Mouse (Mus musculus): ENCODE results near the gene Wwc1.
"Not testable (repeated sequence)": the region's sequence is repeated elsewhere in the genome, so short reads cannot be mapped to it uniquely, and the experiment has no call there.

The Wwc1 gene

GRCm38 (mm10) chr11:35878559-35878897 is 101.8 kb downstream of the Wwc1 start:
- DNase-seq (ENCODE audit: low read depth, low spot score) = no peak

DNA sequence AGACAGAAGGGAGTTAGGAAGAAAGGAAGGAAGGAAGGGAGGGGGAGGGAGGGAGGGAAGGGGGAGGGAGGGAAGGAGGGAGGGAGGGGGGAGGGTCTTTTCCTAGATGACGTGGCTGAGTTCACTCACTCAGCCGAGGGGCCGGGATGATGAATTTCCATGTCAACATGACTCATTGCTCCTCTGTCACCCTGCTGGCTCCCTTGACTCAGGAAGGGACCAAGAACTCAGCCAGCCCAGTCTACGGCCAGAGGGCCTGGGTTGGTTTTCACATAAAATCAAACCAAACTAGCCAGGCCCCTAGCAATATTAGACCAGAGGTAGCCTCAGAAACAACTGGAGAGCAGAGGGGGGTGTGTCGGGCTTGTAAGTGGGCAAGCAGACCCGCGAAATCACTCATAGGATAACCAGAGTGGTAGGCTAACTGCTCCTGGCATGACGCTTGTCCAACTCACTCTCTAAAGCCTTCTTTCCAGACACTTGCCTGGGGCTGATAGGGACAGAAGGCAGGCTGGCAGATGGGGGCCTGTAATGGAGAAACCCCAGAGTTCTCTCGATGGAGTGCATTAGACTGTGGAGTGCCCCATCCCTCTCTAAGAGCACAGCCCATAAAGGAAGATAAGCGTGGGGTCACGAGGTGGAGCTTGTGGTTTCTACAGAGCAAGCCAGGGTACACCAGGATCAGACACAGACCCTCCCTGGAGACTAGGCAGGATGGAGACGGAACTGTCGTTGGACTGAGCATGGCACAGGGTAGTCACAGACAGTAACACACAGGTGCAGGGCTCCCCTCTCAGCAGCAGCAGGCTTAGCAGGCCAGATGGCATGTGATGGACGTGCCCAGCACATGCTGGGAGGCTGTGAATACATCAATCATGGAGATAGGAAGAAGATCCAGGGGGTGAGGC is 102.4 kb downstream of the Wwc1 start:
- DNase-seq (ENCODE audit: low read depth, low spot score) = no peak

DNA sequence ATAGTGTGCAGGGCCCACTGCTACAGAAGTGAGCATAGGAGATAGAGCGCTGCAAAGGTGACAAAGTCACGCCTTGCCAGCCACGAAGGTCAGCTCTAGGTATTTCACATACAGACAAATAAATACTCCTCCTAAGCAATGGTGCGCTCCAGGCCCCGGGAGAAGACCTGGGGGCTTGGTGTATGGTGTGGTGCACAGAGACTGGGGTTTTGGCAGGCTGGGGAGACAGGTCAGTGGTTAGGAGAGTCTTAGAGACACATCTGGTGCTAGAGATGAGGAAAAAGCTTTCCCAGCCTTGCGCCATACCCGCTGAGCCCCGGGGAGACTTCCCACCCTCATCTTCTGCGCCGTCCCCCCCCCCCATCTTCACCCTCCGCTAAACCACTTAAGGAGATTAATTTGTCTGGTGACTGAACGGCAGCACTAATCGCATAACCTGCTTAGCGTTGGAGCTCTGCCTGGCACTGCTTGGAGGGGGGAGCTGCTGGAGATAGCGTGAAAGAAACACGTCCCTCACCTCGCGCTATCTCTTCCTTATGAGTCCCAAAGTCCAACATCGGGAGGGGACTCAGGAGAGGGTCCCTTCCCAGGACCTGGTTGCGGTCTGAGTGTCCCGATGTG is 106.6 kb downstream of the Wwc1 start:
- DNase-seq (ENCODE audit: low read depth, low spot score) = no peak

DNA sequence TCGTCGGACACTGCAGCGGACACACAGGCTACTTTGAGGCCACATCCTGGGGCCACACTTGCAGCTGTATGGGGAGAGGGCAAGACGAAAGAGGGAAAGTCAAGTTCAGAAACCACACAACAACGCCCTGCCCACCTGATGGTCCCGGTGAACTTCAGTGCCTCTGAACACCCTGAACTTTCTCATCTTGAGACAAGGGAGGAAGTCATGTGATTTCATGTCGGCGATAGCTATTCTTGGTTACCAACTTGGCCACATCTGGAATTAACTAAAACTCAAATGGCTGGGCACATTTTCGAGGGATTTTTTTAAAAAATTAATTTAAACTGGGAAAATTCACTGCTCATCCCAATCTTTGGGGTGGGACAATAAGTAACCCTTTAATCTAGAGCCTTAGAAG is 109.4 kb downstream of the Wwc1 start:
- no peak for DNase-seq (ENCODE audit: low read depth, low spot score)

GRCm38 (mm10) chr11:35866140-35866539 is 114.2 kb downstream of the Wwc1 start:
- no peak for DNase-seq (ENCODE audit: low read depth, low spot score)

DNA sequence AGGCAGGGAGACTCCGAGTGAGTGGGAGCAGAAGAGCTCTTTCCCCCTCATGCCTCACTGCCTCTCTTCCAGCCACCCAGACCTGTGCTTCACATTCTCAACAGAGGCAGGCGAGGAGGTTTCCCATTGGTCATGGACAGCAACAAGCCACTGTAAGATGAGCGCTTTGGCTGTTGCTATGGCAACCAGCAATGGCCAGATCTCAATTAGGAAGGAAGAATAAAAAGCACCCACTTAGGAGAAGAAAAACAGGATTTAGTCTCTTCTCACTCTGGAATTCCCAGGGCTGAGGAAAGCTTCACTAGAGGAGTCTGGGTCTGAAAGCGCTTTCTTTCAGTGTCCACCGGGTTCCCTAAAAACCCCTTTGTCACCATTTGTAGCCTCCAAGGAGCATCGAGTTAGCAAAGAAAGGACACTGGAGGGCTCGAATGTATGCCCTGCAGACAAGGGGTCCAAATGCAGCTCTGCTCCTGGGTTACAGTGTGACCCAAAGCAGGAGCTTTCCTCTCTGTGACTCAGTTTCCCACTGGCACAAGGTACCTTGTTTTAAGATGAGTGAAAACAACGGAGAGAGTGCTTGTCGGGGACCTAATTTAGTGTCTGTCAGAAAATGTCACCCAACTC is 115.2 kb downstream of the Wwc1 start:
- no peak for DNase-seq (ENCODE audit: low read depth, low spot score)

DNA sequence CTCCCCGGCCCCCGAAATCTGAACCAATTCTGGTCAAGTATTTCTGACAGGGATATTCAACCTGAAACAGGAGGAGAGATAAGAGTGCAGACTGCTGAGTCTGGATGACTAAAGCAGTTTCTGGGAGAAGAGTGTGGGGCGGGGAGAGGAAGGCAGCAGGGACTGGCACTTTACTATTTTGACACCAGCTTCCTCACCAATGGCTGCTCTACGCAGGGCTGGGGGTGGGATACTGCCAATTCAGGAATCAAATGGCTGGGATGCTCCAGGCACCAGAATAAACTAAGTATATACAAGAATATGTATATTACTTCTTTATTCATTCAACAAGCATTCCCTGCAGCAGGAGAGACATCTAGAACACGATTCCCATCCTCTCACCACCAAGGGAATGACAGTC is 116.7 kb downstream of the Wwc1 start:
- DNase-seq (ENCODE audit: low read depth, low spot score) = no peak

DNA sequence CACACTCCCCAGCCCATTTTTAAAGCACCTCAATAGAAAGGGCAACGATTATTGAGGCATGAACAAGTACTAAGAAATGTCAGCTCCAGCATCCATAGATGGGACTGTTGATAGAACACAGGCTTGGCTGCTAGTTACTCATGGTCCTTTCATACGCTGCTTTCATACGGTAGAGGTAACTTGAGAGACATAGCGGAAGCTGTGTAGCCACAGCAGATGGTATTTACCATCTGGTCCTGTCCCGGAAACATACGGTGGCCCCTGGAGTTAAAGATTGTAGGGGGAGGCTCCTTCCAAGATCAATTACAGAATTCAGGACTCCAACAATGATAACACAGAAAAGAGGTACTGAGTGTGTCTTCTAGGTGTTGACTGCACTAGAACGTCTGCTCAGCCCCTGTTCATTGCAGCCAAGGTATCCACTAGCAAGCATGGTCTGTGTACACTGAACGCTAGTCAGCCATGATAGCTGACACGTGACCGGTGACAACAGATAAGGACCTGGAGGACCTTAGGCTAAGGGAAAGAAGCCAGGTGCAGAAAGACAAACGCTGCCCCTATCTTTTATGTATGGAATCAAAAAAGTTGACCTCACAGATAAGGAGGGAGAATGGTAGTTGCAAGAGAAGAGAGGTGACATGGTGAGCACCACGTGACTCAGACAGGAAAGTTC is 122.8 kb downstream of the Wwc1 start:
- DNase-seq (ENCODE audit: low read depth, low spot score) = no peak

DNA sequence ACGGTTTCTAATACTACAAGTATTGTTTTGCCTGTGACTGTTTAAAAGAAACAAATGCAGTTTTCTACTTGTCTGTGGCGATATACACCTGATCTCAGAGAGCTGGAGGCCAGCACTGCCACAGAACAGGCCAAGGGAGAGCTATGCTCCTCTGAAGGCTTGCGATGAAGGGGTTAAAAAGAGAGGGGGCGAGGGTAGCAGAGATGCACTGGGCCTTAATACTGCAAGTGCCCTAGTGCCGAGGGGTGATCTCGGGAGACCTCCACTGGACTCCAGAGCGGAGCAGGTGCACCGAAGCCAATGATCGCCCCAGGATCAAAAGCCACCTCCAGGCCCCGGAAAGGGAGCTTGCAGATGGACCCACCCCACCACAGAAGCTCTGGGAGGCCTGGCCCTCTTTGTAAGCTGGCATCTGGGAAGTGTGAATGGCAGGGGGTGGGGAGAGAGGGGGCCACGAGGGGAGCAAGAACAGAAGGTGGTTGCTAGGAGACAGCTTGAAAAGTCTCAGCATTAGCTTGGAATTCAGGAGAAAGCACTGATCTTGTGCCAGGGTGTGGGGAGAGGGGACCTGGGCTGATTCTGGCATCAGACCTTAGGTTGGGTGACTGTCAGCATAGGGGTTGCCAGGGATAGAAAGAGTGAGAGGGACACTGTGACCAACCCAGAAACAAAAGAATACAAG is 123.8 kb downstream of the Wwc1 start:
- DNase-seq (ENCODE audit: low read depth, low spot score) = no peak

GRCm38 (mm10) chr11:35855567-35855966 is 124.8 kb downstream of the Wwc1 start:
- DNase-seq (ENCODE audit: low read depth, low spot score) = no peak

GRCm38 (mm10) chr11:35854941-35855340 is 125.4 kb downstream of the Wwc1 start:
- DNase-seq (ENCODE audit: low read depth, low spot score) = no peak

DNA sequence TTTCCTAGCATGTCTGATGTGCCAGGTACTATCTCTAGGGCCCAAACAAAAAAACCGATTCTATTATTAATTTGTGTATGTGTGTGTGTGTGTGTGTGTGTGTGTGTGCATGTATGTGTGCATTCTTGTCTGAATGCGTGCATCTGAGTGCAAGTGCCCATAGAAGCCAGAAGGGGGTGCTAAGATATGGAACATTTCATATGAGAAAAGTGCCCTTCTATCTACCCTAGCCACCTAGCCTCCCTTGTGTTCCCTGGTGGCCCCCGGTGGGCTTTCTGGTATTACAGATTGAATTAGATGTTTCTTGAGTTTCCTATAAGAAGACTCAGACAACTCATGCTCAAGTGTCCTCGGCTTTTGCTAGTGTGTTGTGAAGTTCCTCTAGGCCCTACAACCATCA is 126.7 kb downstream of the Wwc1 start:
- no peak for DNase-seq (ENCODE audit: low read depth, low spot score)

DNA sequence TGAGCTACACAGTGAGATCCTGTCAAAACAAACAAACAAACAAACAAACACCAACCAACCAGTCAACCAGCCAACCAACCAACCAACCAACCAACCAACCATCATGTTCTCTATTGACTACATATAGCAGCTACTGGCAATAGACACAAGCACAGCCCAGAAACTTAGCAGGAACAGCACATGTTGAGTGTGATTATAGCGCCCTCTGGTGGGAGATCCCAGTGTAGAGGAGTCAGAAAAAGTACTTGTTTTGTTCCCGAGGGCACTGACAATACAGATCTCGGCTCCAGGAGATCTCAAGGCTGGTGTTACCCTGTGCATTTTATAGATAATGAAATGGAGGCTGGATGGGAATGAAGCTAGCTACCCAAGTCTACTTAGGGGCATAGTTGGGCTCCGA is 127.6 kb downstream of the Wwc1 start:
- DNase-seq (ENCODE audit: low read depth, low spot score) = peak; percentile 12

DNA sequence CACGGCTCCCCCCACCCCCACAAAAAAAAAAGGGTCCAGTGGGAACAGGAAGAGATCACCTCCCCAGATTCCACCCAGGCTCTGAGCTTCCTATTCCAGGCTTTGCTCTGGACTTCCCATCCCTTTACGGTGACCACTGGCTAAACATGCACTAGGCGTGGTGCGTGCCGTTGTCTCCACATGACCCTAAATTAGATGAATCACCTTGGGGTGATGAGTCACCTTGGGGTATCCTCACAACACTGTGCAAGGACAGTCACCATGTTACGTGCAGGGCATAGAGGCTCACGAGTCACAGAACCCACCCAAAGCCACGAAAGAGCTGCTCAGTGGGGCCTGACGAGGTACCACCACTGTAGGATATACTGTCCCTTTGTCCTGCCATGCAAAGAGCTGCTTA is 136.0 kb downstream of the Wwc1 start:
- no peak for DNase-seq (ENCODE audit: low read depth, low spot score)

GRCm38 (mm10) chr11:35842560-35842959 is 137.8 kb downstream of the Wwc1 start:
- not testable (repeated sequence) for DNase-seq (ENCODE audit: low read depth, low spot score)

GRCm38 (mm10) chr11:35841738-35842325 is 138.5 kb downstream of the Wwc1 start:
- DNase-seq (ENCODE audit: low read depth, low spot score) = no peak

DNA sequence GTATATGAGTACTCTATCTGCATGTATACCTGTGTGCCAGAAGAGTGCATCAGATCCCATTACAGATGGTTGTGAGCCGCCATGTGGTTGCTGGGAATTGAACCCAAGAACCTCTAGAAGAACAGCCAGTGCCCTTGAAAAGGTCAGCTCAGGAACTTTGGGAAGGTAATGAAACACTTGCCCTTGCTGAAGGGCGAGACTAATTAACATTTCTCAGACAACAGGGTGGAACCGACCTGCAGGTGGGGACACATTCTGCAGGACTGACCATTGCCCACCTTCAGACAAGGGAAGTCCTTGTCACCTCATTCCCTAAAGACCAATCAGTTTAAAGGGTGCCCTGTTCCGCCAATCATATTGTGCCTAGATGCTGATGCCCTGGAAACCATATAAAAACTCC is 139.5 kb downstream of the Wwc1 start:
- DNase-seq (ENCODE audit: low read depth, low spot score) = not testable (repeated sequence)

DNA sequence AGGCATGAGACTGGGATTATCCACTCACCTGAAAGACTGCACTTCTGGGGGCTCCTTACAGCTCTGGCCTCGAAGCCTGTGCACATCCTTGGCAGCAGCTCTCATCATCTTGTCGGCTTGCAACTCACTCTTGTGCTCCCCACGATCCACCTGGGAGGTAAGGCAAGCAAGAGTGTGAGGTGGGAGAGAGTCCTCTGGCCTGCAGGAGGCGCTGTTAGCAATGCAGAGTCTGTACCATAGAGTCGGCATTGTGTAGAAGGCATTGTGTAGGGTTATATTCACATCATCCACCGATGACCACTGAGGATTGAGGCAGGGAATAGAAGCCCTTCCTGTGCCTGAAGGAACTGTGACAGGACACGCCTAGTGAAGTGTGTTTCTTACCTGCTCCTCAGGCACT is 140.0 kb downstream of the Wwc1 start:
- no peak for DNase-seq (ENCODE audit: low read depth, low spot score)

GRCm38 (mm10) chr11:35838345-35839338 is 141.7 kb downstream of the Wwc1 start:
- DNase-seq (ENCODE audit: low read depth, low spot score) = peak; percentile 89
